Mouse (Mus musculus): ENCODE results near the gene Hormad2. TPM values are rescaled to one million over a fixed set of nuclear protein-coding genes. Genes with fewer than 3 reads are reported as not detected.

The Hormad2 gene
- polyA plus RNA-seq, 1 experiment from 2014 or later = 0.10 TPM

DNA sequence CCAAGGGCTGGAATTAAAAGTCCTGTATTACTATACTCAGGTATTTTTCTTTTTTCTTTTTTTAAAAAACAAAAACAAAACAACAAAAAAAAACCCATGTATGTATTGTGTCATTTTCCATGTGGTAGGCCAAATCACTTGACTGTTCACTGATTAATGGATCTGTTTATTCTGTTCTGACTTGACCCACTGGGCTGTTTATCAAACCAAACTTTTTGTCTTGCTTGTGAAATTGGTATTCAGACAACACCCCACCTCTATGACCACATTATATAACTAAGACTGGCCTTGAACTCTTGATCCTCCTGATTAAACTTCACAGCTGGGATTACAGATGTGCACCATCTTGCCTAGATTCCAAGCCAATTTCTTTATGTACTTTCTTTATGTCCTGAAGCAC is 46.7 kb downstream of the Hormad2 start:
- Histone ChIP-seq H3K9me3 (no peaks in the 10 kb centered on the region), H3K36me3 (no peaks in the 10 kb centered on the region), H3K9ac (no peak overlapping the region), H3K27ac (no peak overlapping the region), H3K27me3 (no peaks in the 10 kb centered on the region), H3K4me1 (no peaks in the 10 kb centered on the region), H3K4me3 (no peak overlapping the region), H3K4me2 (replicated peaks) (no peak overlapping the region)
- ATAC-seq (ENCODE audit: insufficient number of reproducible peaks, insufficient read depth, low FRiP score, low TSS enrichment) = no peak

DNA sequence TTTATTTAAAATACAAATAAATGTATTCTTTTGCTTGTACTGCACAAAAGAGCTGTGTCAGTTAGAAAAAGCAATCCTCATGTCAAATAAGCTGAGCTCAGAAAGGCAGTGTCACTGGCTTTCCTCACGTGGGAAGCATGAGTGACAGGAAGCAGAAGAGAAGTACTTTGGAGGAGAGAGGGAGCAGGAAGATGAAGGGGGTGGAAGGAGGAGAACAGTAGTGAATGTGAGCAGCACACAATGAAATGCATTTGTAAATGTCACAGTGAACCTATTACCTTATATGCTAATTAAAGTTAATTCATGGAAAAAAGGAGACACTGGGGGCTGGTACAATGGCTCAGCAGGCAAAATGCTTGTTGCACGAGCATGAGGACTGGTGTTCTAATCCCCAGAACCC is 52.9 kb downstream of the Hormad2 start:
- no peak for ATAC-seq (ENCODE audit: insufficient number of reproducible peaks, insufficient read depth, low FRiP score, low TSS enrichment)
- H3K4me1 ChIP-seq = no peaks in the 10 kb centered on the region
- WGBS = 27% methylated on average over 2 of the region's 2 CpGs
- H3K4me3 ChIP-seq = no peak overlapping the region
- H3K4me2 ChIP-seq (replicated peaks) = no peak overlapping the region
- no peaks in the 10 kb centered on the region for H3K9me3 ChIP-seq
- no peak overlapping the region for H3K9ac ChIP-seq
- H3K27ac ChIP-seq = no peak overlapping the region
- no peaks in the 10 kb centered on the region for H3K36me3 ChIP-seq
- H3K27me3 ChIP-seq = no peaks in the 10 kb centered on the region

DNA sequence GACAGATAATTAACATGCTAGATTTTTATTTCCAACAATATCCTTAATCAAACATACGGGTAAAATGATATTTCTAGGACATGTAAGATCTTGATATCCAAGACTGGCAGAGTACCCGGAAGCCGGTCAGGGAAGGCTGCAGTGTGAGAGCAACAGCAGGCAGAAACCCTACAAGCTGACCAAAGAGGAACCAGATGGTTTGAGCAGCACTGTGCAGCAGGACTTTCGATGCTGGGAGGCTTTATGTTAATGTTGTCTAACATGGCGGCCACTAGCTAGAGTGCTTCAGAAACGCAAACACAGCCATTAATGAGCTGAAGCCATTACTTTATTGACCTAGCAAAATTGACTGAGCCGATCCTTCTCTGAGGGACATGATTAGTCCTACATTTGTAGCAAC is 58.6 kb downstream of the Hormad2 start:
- H3K9ac ChIP-seq = no peak overlapping the region
- ATAC-seq (ENCODE audit: insufficient number of reproducible peaks, insufficient read depth, low FRiP score, low TSS enrichment) = no peak
- H3K4me3 ChIP-seq = no peak overlapping the region
- H3K36me3 ChIP-seq = no peaks in the 10 kb centered on the region
- no peaks in the 10 kb centered on the region for H3K9me3 ChIP-seq
- no peaks in the 10 kb centered on the region for H3K27me3 ChIP-seq
- 83% methylated on average over 7 of the region's 7 CpGs for WGBS
- H3K4me2 ChIP-seq (replicated peaks) = no peak overlapping the region
- no peaks in the 10 kb centered on the region for H3K4me1 ChIP-seq
- H3K27ac ChIP-seq = no peak overlapping the region

GRCm38 (mm10) chr11:4379857-4380256 is 61.0 kb downstream of the Hormad2 start:
- Histone ChIP-seq H3K4me1 (no peaks in the 10 kb centered on the region), H3K27ac (no peak overlapping the region), H3K9me3 (no peaks in the 10 kb centered on the region), H3K9ac (no peak overlapping the region), H3K4me2 (replicated peaks) (no peak overlapping the region), H3K27me3 (no peaks in the 10 kb centered on the region), H3K4me3 (no peak overlapping the region), H3K36me3 (no peaks in the 10 kb centered on the region)
- 83% methylated on average over 4 of the region's 4 CpGs for WGBS
- no peak for ATAC-seq (ENCODE audit: insufficient number of reproducible peaks, insufficient read depth, low FRiP score, low TSS enrichment)

- H3K27me3 ChIP-seq = no peaks in the 10 kb centered on the region
- no peak overlapping the region for H3K4me2 ChIP-seq (replicated peaks)
- no peak for ATAC-seq (ENCODE audit: insufficient number of reproducible peaks, insufficient read depth, low FRiP score, low TSS enrichment)
- H3K27ac ChIP-seq = no peak overlapping the region
- no peaks in the 10 kb centered on the region for H3K4me1 ChIP-seq
- no peaks in the 10 kb centered on the region for H3K9me3 ChIP-seq
- H3K9ac ChIP-seq = no peak overlapping the region
- no peaks in the 10 kb centered on the region for H3K36me3 ChIP-seq
- 79% methylated on average over 4 of the region's 4 CpGs for WGBS
- H3K4me3 ChIP-seq = no peak overlapping the region
Measured at GRCm38 (mm10) chr11:4366389-4366788, 74.5 kb downstream of the Hormad2 start.

- Histone ChIP-seq H3K4me2 (replicated peaks) (no peak overlapping the region), H3K4me3 (no peak overlapping the region), H3K9me3 (0 out of 2 replicates have a peak, but pooled peaks cover 6% of the 10 kb centered on the region), H3K27ac (no peak overlapping the region), H3K36me3 (no peaks in the 10 kb centered on the region), H3K27me3 (no peaks in the 10 kb centered on the region), H3K9ac (no peak overlapping the region), H3K4me1 (0 out of 2 replicates have a peak, but pooled peaks cover 5% of the 10 kb centered on the region)
- no peak for ATAC-seq (ENCODE audit: insufficient number of reproducible peaks, insufficient read depth, low FRiP score, low TSS enrichment)
- 62% methylated on average over 5 of the region's 5 CpGs for WGBS
Measured at GRCm38 (mm10) chr11:4355430-4355829, 85.5 kb downstream of the Hormad2 start.

DNA sequence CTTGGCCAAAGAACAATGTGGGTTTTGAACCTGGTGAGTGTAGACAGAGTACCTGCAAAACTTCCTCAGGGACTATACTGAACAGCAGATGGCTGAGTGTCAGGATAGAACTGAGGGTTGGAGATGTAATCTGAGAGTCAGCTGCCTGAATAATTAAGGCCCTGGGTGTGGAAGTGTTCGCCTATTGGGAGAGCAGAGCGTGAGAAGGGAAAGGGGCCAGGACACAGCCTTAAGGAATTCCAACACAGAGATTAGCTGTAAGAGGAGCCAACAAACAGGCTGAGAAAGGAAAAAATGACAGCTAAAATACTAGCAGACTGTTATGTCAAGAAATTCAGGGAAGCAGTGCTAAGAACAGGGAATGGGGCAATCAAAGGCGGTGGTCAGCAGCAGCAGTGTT is 88.3 kb downstream of the Hormad2 start:
- Histone ChIP-seq H3K4me1 (0 out of 2 replicates have a peak, but pooled peaks cover 5% of the 10 kb centered on the region), H3K4me3 (no peak overlapping the region), H3K27ac (no peak overlapping the region), H3K27me3 (no peaks in the 10 kb centered on the region), H3K36me3 (no peaks in the 10 kb centered on the region), H3K9ac (no peak overlapping the region), H3K9me3 (0 out of 2 replicates have a peak, but pooled peaks cover 6% of the 10 kb centered on the region), H3K4me2 (replicated peaks) (no peak overlapping the region)
- WGBS = 51% methylated on average over 3 of the region's 3 CpGs
- ATAC-seq (ENCODE audit: insufficient number of reproducible peaks, insufficient read depth, low FRiP score, low TSS enrichment) = no peak

DNA sequence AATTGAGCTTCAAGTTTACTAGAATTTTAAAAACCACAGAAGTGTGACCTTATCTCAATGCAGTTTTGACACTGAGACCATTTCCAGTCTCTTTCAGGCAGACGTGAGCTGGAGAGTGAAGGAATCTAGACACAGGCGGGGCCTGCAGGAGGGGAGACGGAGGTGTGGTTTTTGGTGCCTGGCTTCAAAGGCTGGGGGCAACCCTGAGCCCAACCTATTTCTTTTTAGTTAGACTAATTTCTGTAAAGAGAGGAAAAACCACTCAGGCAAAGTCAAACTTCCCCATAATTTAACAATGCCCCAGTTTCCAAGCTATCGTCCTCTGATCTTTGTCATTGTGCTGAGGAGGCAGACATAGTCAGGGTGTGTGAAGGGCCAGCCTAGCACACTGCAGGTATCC is 97.0 kb downstream of the Hormad2 start:
- Histone ChIP-seq H3K36me3 (no peaks in the 10 kb centered on the region), H3K9ac (no peak overlapping the region), H3K9me3 (no peaks in the 10 kb centered on the region), H3K4me3 (no peak overlapping the region), H3K4me2 (replicated peaks) (no peak overlapping the region), H3K27me3 (no peaks in the 10 kb centered on the region), H3K27ac (no peak overlapping the region), H3K4me1 (peaks cover 5% of the 10 kb centered on the region; the same call in 1 of the 2 replicates)
- WGBS = 40% methylated on average over 4 of the region's 4 CpGs
- no peak for ATAC-seq (ENCODE audit: insufficient number of reproducible peaks, insufficient read depth, low FRiP score, low TSS enrichment)

- H3K9me3 ChIP-seq = no peaks in the 10 kb centered on the region
- H3K27me3 ChIP-seq = no peaks in the 10 kb centered on the region
- WGBS = 56% methylated on average over 7 of the region's 7 CpGs
- no peaks in the 10 kb centered on the region for H3K36me3 ChIP-seq
- no peak overlapping the region for H3K27ac ChIP-seq
- H3K4me1 ChIP-seq = peaks cover 5% of the 10 kb centered on the region; the same call in 1 of the 2 replicates
- H3K4me2 ChIP-seq (replicated peaks) = no peak overlapping the region
- no peak overlapping the region for H3K9ac ChIP-seq
- ATAC-seq (ENCODE audit: insufficient number of reproducible peaks, insufficient read depth, low FRiP score, low TSS enrichment) = no peak
- H3K4me3 ChIP-seq = no peak overlapping the region
Measured at GRCm38 (mm10) chr11:4342027-4342426, 98.9 kb downstream of the Hormad2 start.

- no peaks in the 10 kb centered on the region for H3K9me3 ChIP-seq
- WGBS = 83% methylated on average over 9 of the region's 9 CpGs
- ATAC-seq (ENCODE audit: insufficient number of reproducible peaks, insufficient read depth, low FRiP score, low TSS enrichment) = no peak
- no peaks in the 10 kb centered on the region for H3K36me3 ChIP-seq
- no peaks in the 10 kb centered on the region for H3K27me3 ChIP-seq
- H3K4me3 ChIP-seq = no peak overlapping the region
- H3K9ac ChIP-seq = no peak overlapping the region
- no peak overlapping the region for H3K27ac ChIP-seq
- no peak overlapping the region for H3K4me2 ChIP-seq (replicated peaks)
- H3K4me1 ChIP-seq = peaks cover 5% of the 10 kb centered on the region; the same call in 1 of the 2 replicates
Measured at GRCm38 (mm10) chr11:4340109-4340779, 100.7 kb downstream of the Hormad2 start.

- H3K27ac ChIP-seq = no peak overlapping the region
- no peaks in the 10 kb centered on the region for H3K27me3 ChIP-seq
- no peak overlapping the region for H3K9ac ChIP-seq
- H3K4me2 ChIP-seq (replicated peaks) = no peak overlapping the region
- H3K9me3 ChIP-seq = no peaks in the 10 kb centered on the region
- no peaks in the 10 kb centered on the region for H3K36me3 ChIP-seq
- no peak for ATAC-seq (ENCODE audit: insufficient number of reproducible peaks, insufficient read depth, low FRiP score, low TSS enrichment)
- H3K4me1 ChIP-seq = peaks cover 5% of the 10 kb centered on the region; the same call in 1 of the 2 replicates
- H3K4me3 ChIP-seq = no peak overlapping the region
- WGBS = 91% methylated on average over 1 of the region's 1 CpGs
Measured at GRCm38 (mm10) chr11:4339275-4339674, 101.6 kb downstream of the Hormad2 start.

DNA sequence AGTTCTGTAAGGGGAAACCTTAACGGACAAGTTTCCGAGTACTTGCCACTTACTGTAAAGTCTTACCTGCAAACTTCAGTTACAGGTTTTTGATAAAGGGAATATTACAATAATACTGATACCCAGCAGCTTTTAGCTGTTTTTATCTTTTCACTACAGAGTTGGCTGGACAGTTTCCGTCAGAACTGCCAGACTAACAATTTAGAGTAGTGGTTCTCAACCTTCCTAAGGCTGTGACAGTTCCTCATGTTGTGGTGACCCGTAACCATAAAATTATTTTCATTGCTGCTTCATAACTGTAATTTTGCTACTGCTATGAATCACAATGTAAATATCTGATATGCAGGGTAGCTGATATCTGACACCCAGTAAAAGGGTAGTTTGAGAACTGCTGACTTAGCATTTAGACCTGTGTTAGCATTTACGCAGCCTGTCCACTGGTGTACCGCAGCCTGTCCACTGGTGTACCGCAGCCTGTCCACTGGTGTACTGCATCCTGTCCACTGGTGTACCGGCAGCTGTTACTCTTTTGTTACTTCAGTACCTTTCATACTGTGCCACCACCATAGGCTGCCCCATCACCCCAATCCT is 104.1 kb downstream of the Hormad2 start:
- Histone ChIP-seq H3K9ac (no peak overlapping the region), H3K27me3 (no peaks in the 10 kb centered on the region), H3K4me2 (replicated peaks) (no peak overlapping the region), H3K9me3 (no peaks in the 10 kb centered on the region), H3K4me3 (no peak overlapping the region), H3K27ac (no peak overlapping the region), H3K4me1 (peaks cover 5% of the 10 kb centered on the region; the same call in 1 of the 2 replicates), H3K36me3 (no peaks in the 10 kb centered on the region)
- ATAC-seq (ENCODE audit: insufficient number of reproducible peaks, insufficient read depth, low FRiP score, low TSS enrichment) = no peak
- 74% methylated on average over 8 of the region's 8 CpGs for WGBS
